Mouse (Mus musculus) ES-E14 (cell line): Measurements from ENCODE around the gene Cyp2c37. TPM values are rescaled to one million over a fixed set of nuclear protein-coding genes. Genes with fewer than 3 reads are reported as not detected.
A peak's percentile ranks its signal among the peaks of the same experiment; 100 is the strongest.
"Not testable (repeated sequence)": the region's sequence is repeated elsewhere in the genome, so short reads cannot be mapped to it uniquely, and the experiment has no call there.

Experiments
- DNase-seq: peaks from one replicate; pipeline ENCODE4 v3.0.0-alpha.2; 2013; ENCODE audit warnings: low read depth, low spot score
- H3K27ac ChIP-seq: 2 replicates; pipeline ENCODE4 v1.5.1; 2012; ENCODE audit warnings: low read depth, mild to moderate bottlenecking, low read length, moderate library complexity, mixed read lengths; ENCODE audit not compliant: poor library complexity, insufficient read depth, severe bottlenecking
- H3K36me3 ChIP-seq: 2 replicates; pipeline ENCODE4 v1.6.1; 2012; ENCODE audit warnings: mild to moderate bottlenecking, low read length, moderate library complexity, mixed read lengths; ENCODE audit not compliant: control insufficient read depth, poor library complexity, insufficient read depth, severe bottlenecking
- H3K4me1 ChIP-seq, 2 experiments: fragments of 150-350 bp in 1 of 2; sonication (generic) in 1 of 2; 2 replicates each; pipeline ENCODE4 v1.6.1; 2012; ENCODE audit warnings: low read length in 2 of 2, mild to moderate bottlenecking in 1 of 2, mixed read lengths in 1 of 2; ENCODE audit not compliant: control insufficient read depth in 2 of 2, insufficient read depth in 2 of 2, poor library complexity in 1 of 2
- H3K4me3 ChIP-seq, 2 experiments: fragments of 150-350 bp in 1 of 2; sonication (generic) in 1 of 2; 2 replicates each; pipeline ENCODE4 v1.5.1; 2012; ENCODE audit warnings: low read length in 2 of 2, low read depth in 1 of 2, mild to moderate bottlenecking in 1 of 2, mixed read lengths in 1 of 2; ENCODE audit not compliant: insufficient read depth in 1 of 2, poor library complexity in 1 of 2, severe bottlenecking in 1 of 2
- H3K9ac ChIP-seq: 2 replicates; pipeline ENCODE4 v1.6.1; 2012; ENCODE audit warnings: low read depth, mild to moderate bottlenecking, low read length, mixed read lengths; ENCODE audit not compliant: poor library complexity, insufficient read depth, severe bottlenecking
- H3K9me3 ChIP-seq: fragments of 150-350 bp; sonication (generic); 2 replicates; pipeline ENCODE4 v1.6.1; 2012; ENCODE audit warnings: low read depth, mild to moderate bottlenecking, low read length; ENCODE audit not compliant: control insufficient read depth, insufficient read depth
- CHD2 ChIP-seq: IDR thresholded peaks from 2 replicates; pipeline ENCODE4 v1.6.1; 2014; ENCODE audit warnings: mild to moderate bottlenecking, low read depth, low read length, inconsistent platforms
- ZC3H11A ChIP-seq: IDR thresholded peaks from 2 replicates; pipeline ENCODE4 v1.6.1; 2012; ENCODE audit warnings: low read depth, mild to moderate bottlenecking, inconsistent platforms, low read length, borderline replicate concordance
- in situ Hi-C, 2 experiments: fragments of 600-800 bp; cut with MboI; formaldehyde crosslinking; loops; one replicate each; pipeline ENCODE4 v1.15.1; 2025; ENCODE audit warnings: low sequenced_read_pairs in 2 of 2, inconsistent platforms in 1 of 2; ENCODE audit not compliant: unreplicated experiment in 2 of 2
- total RNA-seq: library from RNA; depleted of rRNA; stranded (reverse); fragments of 300-350 nt; gene quantifications from 2 replicates; pipeline ENCODE4 v1.2.3, GENCODE M21; 2012; rRNA removed

The Cyp2c37 gene
- total RNA-seq, result not detected in 2 replicates

- H3K4me3 ChIP-seq, H3K27ac ChIP-seq, H3K9ac ChIP-seq, in situ Hi-C loops, H3K36me3 ChIP-seq, H3K4me1 ChIP-seq, DNase-seq, H3K9me3 ChIP-seq: not testable (repeated sequence)
These were observed at the start of gene Cyp2c37 for GRCm38 (mm10) chr19:39992140-39992539. TSS of gene Cyp2c37 (plus strand) at chr19:39992424.

DNA sequence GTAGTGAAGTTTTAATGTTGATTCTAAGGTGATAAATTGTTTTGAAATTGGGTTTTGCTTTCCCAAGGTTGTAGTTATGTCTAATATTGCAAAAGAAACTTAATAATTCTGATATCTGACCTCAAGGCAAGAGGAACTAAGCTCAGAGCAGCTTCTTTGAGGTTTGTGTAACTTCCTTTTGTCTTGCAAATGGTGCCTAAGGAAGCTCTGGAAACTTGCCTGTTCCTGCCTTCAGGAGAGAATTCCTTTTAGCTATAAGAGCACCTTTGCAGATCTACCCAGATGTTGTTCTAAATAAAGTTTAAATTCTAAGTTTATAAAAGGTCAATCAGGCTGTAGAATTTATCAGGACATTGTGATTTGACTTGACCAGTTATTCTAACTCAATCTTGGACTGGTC is 31.4 kb upstream of the Cyp2c37 start:
- H3K9me3 ChIP-seq, H3K4me3 ChIP-seq, in situ Hi-C loops, DNase-seq, H3K9ac ChIP-seq, H3K36me3 ChIP-seq: not testable (repeated sequence)
- H3K27ac ChIP-seq, result peak overlapping the region; percentile 84; the same call in 1 of the 2 replicates
- H3K4me1 ChIP-seq, result peaks cover 5 to 11% of the 10 kb centered on the region in 2 experiments; a peak in 2 of 4 replicates

DNA sequence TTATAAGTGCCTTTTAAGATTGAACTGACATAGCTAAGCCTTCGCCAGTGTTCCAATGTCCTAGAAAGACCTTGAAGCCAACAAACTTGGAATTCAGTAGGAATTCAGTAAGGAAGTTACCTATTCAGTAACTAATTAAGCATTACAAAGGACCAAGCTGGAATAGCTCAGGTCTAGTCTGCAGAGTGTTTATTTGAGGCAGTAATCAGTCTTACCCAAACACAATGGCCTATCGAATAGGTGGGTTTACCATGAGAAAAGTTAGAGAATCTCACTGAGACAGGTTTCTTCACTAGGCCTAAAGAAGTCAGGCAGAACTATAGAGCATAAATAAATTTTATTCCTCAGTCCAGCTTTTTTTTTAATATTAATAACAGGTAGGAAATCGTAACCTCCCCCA is 21.1 kb upstream of the Cyp2c37 start:
- H3K9ac ChIP-seq, DNase-seq, in situ Hi-C loops, H3K9me3 ChIP-seq, H3K4me1 ChIP-seq, H3K36me3 ChIP-seq, H3K4me3 ChIP-seq: not testable (repeated sequence)
- peak overlapping the region; percentile 81; the same call in 1 of the 2 replicates for H3K27ac ChIP-seq

DNA sequence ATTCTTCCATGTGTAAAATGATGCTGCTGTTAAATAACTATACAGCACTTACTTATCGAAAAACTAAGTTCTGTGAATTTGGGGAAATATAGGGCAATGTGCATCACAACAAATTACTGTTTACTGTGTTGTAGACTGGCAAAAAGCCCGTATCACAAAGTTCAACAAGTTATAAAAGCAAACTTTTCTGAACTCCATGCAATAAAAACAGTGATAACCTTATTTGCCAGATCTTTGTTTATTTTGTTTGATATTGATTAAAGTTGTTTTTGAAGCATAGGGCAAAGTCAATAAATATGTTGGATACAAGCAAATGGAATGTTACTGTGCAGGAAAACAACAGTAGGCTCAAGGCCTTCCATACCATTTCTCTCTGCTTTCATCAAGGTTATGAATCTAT is 2.8 kb upstream of the Cyp2c37 start:
- in situ Hi-C loops, result no loop called here
- Histone ChIP-seq H3K4me3 (no peak overlapping the region), H3K27ac (no peak overlapping the region), H3K36me3 (no peaks in the 10 kb centered on the region), H3K4me1 (no peaks in the 10 kb centered on the region), H3K9me3 (no peaks in the 10 kb centered on the region), H3K9ac (no peak overlapping the region)
- DNase-seq, result no peak
- no peak for TF ChIP-seq CHD2
- TF ChIP-seq ZC3H11A, result no peak

Other genes starting within 250 kb of the Cyp2c37 start
- gene Cyp2c40, start 179.6 kb upstream of the Cyp2c37 start, total RNA-seq, result not detected in 2 replicates
- gene Cyp2c69, start 105.6 kb upstream of the Cyp2c37 start, total RNA-seq, result 0.22 and 0.63 TPM in 2 replicates
- not detected in 2 replicates for gene Cyp2c54, start 81.4 kb downstream of the Cyp2c37 start, total RNA-seq
- gene Cyp2c50, start 97.3 kb downstream of the Cyp2c37 start, total RNA-seq, result not detected in 2 replicates
- gene Cyp2c70, start 194.9 kb downstream of the Cyp2c37 start, total RNA-seq, result not detected in 2 replicates